Mouse (Mus musculus): Measurements from ENCODE around the gene Pxmp4. TPM values are rescaled to one million over a fixed set of nuclear protein-coding genes. Genes with fewer than 3 reads are reported as not detected.

Gene Pxmp4
- polyA plus RNA-seq, 1 experiment from 2014 or later: 16.0 TPM

GRCm38 (mm10) chr2:154570666-154571065 lies 32.8 kb downstream of the Pxmp4 start:
- no peak overlapping the region; the same call in 1 of the 2 replicates for H3K4me3 ChIP-seq (replicated peaks)
- H3K4me2 ChIP-seq: peak overlapping the region; percentile 77

GRCm38 (mm10) chr2:154569836-154570286 lies 33.6 kb downstream of the Pxmp4 start, which contains the start of gene E2f1:
TSS of gene E2f1 (minus strand) at chr2:154569892.
- peaks cover 2% of the 10 kb centered on the region for H3K36me3 ChIP-seq
- ATAC-seq (ENCODE audit: insufficient number of reproducible peaks, insufficient read depth, low FRiP score, low TSS enrichment, low read depth): peak; percentile 95
- H3K4me2 ChIP-seq: peak within 1 kb of the TSS; percentile 77
- H3K9ac ChIP-seq (replicated peaks): peak within 1 kb of the TSS; percentile 86
- peak within 1 kb of the TSS; percentile 91 for H3K4me3 ChIP-seq (replicated peaks)
- H3K27ac ChIP-seq: peak within 1 kb of the TSS; percentile 88
- no peaks in the 10 kb centered on the region for H3K27me3 ChIP-seq
- WGBS: 0% methylated on average over 43 of the region's 44 CpGs
- H3K4me1 ChIP-seq (replicated peaks): peaks cover 60% of the 10 kb centered on the region
- H3K9me3 ChIP-seq: no peaks in the 10 kb centered on the region

More at GRCm38 (mm10) chr2:154570666-154571065, 32.8 kb downstream of the Pxmp4 start:
- H3K36me3 ChIP-seq: no peaks in the 10 kb centered on the region
- H3K9ac ChIP-seq (replicated peaks): 0 out of 2 replicates have a peak overlapping the region, but pooled peaks have one; percentile 49
- no peak overlapping the region for H3K27ac ChIP-seq
- peaks cover 52% of the 10 kb centered on the region for H3K4me1 ChIP-seq (replicated peaks)
- ATAC-seq (ENCODE audit: insufficient number of reproducible peaks, insufficient read depth, low FRiP score, low TSS enrichment, low read depth): no peak
- 73% methylated on average over 4 of the region's 4 CpGs for WGBS
- no peaks in the 10 kb centered on the region for H3K27me3 ChIP-seq
- H3K9me3 ChIP-seq: no peaks in the 10 kb centered on the region

GRCm38 (mm10) chr2:154569071-154569748 lies 34.3 kb downstream of the Pxmp4 start:
- peaks cover 8% of the 10 kb centered on the region for H3K36me3 ChIP-seq
- H3K4me1 ChIP-seq (replicated peaks): peaks cover 63% of the 10 kb centered on the region
- ATAC-seq (ENCODE audit: insufficient number of reproducible peaks, insufficient read depth, low FRiP score, low TSS enrichment, low read depth): peak; percentile 64
- peak overlapping the region; percentile 91 for H3K4me3 ChIP-seq (replicated peaks)
- peak overlapping the region; percentile 77 for H3K4me2 ChIP-seq
- WGBS: under 1% methylated on average over 70 of the region's 70 CpGs
- no peaks in the 10 kb centered on the region for H3K9me3 ChIP-seq
- peak overlapping the region; percentile 86 for H3K9ac ChIP-seq (replicated peaks)
- no peaks in the 10 kb centered on the region for H3K27me3 ChIP-seq
- peak overlapping the region; percentile 88 for H3K27ac ChIP-seq

- Histone ChIP-seq H3K9ac (replicated peaks) (peak overlapping the region; percentile 86), H3K9me3 (no peaks in the 10 kb centered on the region), H3K4me2 (peak overlapping the region; percentile 77), H3K36me3 (peaks cover 16% of the 10 kb centered on the region), H3K4me3 (replicated peaks) (peak overlapping the region; percentile 91), H3K4me1 (replicated peaks) (peaks cover 65% of the 10 kb centered on the region), H3K27ac (peak overlapping the region; percentile 88), H3K27me3 (no peaks in the 10 kb centered on the region)
- WGBS: 20% methylated on average over 10 of the region's 10 CpGs
- ATAC-seq (ENCODE audit: insufficient number of reproducible peaks, insufficient read depth, low FRiP score, low TSS enrichment, low read depth): no peak
These were observed 35.0 kb downstream of the Pxmp4 start for GRCm38 (mm10) chr2:154568329-154569070.

GRCm38 (mm10) chr2:154567766-154568165 lies 35.7 kb downstream of the Pxmp4 start:
- 81% methylated on average over 2 of the region's 2 CpGs for WGBS
- Histone ChIP-seq H3K36me3 (peaks cover 23% of the 10 kb centered on the region), H3K4me1 (replicated peaks) (peaks cover 65% of the 10 kb centered on the region), H3K27me3 (no peaks in the 10 kb centered on the region), H3K9me3 (no peaks in the 10 kb centered on the region), H3K4me3 (replicated peaks) (peak overlapping the region; percentile 91), H3K27ac (peak overlapping the region; percentile 88; the same call in 1 of the 2 replicates), H3K4me2 (peak overlapping the region; percentile 77), H3K9ac (replicated peaks) (peak overlapping the region; percentile 86; the same call in 1 of the 2 replicates)
- no peak for ATAC-seq (ENCODE audit: insufficient number of reproducible peaks, insufficient read depth, low FRiP score, low TSS enrichment, low read depth)

GRCm38 (mm10) chr2:154566641-154567040 lies 36.9 kb downstream of the Pxmp4 start:
- Histone ChIP-seq H3K9me3 (no peaks in the 10 kb centered on the region), H3K4me1 (replicated peaks) (peaks cover 55% of the 10 kb centered on the region), H3K4me2 (peak overlapping the region; percentile 19; the same call in 1 of the 2 replicates), H3K27me3 (no peaks in the 10 kb centered on the region), H3K9ac (replicated peaks) (no peak overlapping the region; the same call in 1 of the 2 replicates), H3K4me3 (replicated peaks) (0 out of 2 replicates have a peak overlapping the region, but pooled peaks have one; percentile 6), H3K36me3 (peaks cover 31% of the 10 kb centered on the region), H3K27ac (peak overlapping the region; percentile 67)
- 32% methylated on average over 8 of the region's 8 CpGs for WGBS
- no peak for ATAC-seq (ENCODE audit: insufficient number of reproducible peaks, insufficient read depth, low FRiP score, low TSS enrichment, low read depth)

- Histone ChIP-seq H3K4me3 (replicated peaks) (no peak overlapping the region), H3K36me3 (peaks cover 41% of the 10 kb centered on the region), H3K9me3 (no peaks in the 10 kb centered on the region), H3K4me1 (replicated peaks) (peaks cover 51% of the 10 kb centered on the region), H3K27ac (peak overlapping the region; percentile 67; the same call in 1 of the 2 replicates), H3K27me3 (no peaks in the 10 kb centered on the region), H3K4me2 (no peak overlapping the region), H3K9ac (replicated peaks) (no peak overlapping the region)
- 66% methylated on average over 3 of the region's 3 CpGs for WGBS
- no peak for ATAC-seq (ENCODE audit: insufficient number of reproducible peaks, insufficient read depth, low FRiP score, low TSS enrichment, low read depth)
These were observed 37.9 kb downstream of the Pxmp4 start for GRCm38 (mm10) chr2:154565562-154565961.

GRCm38 (mm10) chr2:154563612-154564170 lies 39.8 kb downstream of the Pxmp4 start:
- Histone ChIP-seq H3K9ac (replicated peaks) (no peak overlapping the region), H3K4me3 (replicated peaks) (no peak overlapping the region), H3K36me3 (peaks cover 50% of the 10 kb centered on the region), H3K4me1 (replicated peaks) (peaks cover 53% of the 10 kb centered on the region), H3K27me3 (no peaks in the 10 kb centered on the region), H3K4me2 (no peak overlapping the region), H3K9me3 (no peaks in the 10 kb centered on the region), H3K27ac (peak overlapping the region; percentile 23; the same call in 1 of the 2 replicates)
- no peak for ATAC-seq (ENCODE audit: insufficient number of reproducible peaks, insufficient read depth, low FRiP score, low TSS enrichment, low read depth)
- 85% methylated on average over 21 of the region's 22 CpGs for WGBS

GRCm38 (mm10) chr2:154558264-154559039 lies 45.1 kb downstream of the Pxmp4 start, which contains the start of gene Necab3:
TSS of gene Necab3 (minus strand) at chr2:154558890.
- no peak; the same call in 1 of the 2 replicates for ATAC-seq (ENCODE audit: insufficient number of reproducible peaks, insufficient read depth, low FRiP score, low TSS enrichment, low read depth)
- H3K27ac ChIP-seq: no peak within 1 kb of the TSS; the same call in 1 of the 2 replicates

GRCm38 (mm10) chr2:154557184-154557832 lies 46.2 kb downstream of the Pxmp4 start:
- Histone ChIP-seq H3K36me3 (peaks cover 25% of the 10 kb centered on the region), H3K9me3 (no peaks in the 10 kb centered on the region), H3K4me2 (0 out of 2 replicates have a peak overlapping the region, but pooled peaks have one; percentile 62), H3K27ac (no peak overlapping the region), H3K27me3 (peaks cover 16% of the 10 kb centered on the region), H3K4me1 (replicated peaks) (peaks cover 34% of the 10 kb centered on the region), H3K4me3 (replicated peaks) (no peak overlapping the region), H3K9ac (replicated peaks) (0 out of 2 replicates have a peak overlapping the region, but pooled peaks have one; percentile 28)
- ATAC-seq (ENCODE audit: insufficient number of reproducible peaks, insufficient read depth, low FRiP score, low TSS enrichment, low read depth): no peak
- 41% methylated on average over 5 of the region's 5 CpGs for WGBS

More at GRCm38 (mm10) chr2:154558264-154559039, 45.1 kb downstream of the Pxmp4 start, which contains the start of gene Necab3:
- H3K9ac ChIP-seq (replicated peaks): peak within 1 kb of the TSS; percentile 38; the same call in 1 of the 2 replicates
- H3K4me3 ChIP-seq (replicated peaks): peak within 1 kb of the TSS; percentile 36
- H3K4me1 ChIP-seq (replicated peaks): peaks cover 29% of the 10 kb centered on the region
- 4% methylated on average over 34 of the region's 34 CpGs for WGBS
- H3K36me3 ChIP-seq: peaks cover 34% of the 10 kb centered on the region
- H3K4me2 ChIP-seq: peak within 1 kb of the TSS; percentile 62
- H3K27me3 ChIP-seq: peaks cover 8% of the 10 kb centered on the region; the same call in 1 of the 2 replicates
- no peaks in the 10 kb centered on the region for H3K9me3 ChIP-seq
